Mouse (Mus musculus): ENCODE results near the gene Kif22. TPM values are rescaled to one million over a fixed set of nuclear protein-coding genes. Genes with fewer than 3 reads are reported as not detected.

The Kif22 gene
- total RNA-seq, 2 experiments from 2014 or later = 10.8 to 12.5 TPM

GRCm38 (mm10) chr7:127016971-127017949 lies 25.0 kb downstream of the Kif22 start, which contains the start of gene Pagr1a:
Pagr1a (minus strand) TSS chr7:127017352.
- peak; percentile 96 for DNase-seq

DNA sequence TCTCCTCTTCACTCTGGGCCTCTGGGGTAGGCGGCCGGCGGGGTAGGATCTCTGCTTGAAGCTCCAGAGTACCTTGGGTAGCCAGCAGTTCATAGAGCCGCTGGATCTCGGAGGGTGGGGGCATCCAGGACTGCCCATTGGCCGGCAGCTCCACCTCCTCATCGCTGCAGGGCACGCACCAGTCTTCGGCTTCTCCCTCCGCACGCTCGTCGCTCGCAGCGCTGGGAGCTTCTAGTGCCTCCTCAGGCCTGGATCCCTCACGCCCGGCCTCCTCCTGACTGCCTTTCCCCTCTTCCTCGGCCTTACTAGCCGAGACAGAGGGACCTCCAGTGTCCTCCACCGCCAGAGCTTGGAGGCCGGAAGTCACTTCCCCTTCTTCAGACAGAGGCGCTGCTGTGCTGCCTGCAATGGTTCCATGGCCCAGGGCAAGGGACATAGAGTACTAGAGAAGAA lies 25.8 kb downstream of the Kif22 start:
- DNase-seq = no peak

GRCm38 (mm10) chr7:127016481-127016485 lies 26.0 kb downstream of the Kif22 start, which contains the start of gene Pagr1b:
Pagr1b (minus strand) TSS chr7:127016484.
- DNase-seq = no peak

- DNase-seq = no peak
Measured at GRCm38 (mm10) chr7:127016081-127016480, 26.2 kb downstream of the Kif22 start.

GRCm38 (mm10) chr7:127014993-127015392 lies 27.3 kb downstream of the Kif22 start:
- DNase-seq = no peak

DNA sequence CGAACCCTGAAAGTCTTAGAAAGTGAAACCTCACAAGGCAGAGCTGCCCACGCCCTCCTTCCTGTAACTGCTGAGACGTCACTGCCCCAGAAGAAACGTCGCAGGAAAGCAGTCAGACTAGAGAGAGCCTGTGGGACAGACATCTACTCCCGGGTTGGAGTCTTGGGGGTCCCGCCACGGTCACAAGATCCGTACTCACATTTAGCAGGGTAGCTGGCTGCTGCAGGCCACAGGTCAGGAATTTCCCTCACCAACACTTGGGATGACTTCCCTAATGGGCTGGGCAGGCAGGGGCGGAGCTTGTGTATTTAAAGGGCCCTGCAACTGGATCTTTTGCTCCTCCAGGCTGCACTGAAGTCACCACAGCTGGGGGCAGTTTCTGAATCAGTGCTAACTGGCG lies 28.0 kb downstream of the Kif22 start, which contains the start of gene Mvp:
Gene Mvp, minus strand, starts transcription at position 302 of the 400 bp plus-strand sequence.
- peak; percentile 58 for DNase-seq

DNA sequence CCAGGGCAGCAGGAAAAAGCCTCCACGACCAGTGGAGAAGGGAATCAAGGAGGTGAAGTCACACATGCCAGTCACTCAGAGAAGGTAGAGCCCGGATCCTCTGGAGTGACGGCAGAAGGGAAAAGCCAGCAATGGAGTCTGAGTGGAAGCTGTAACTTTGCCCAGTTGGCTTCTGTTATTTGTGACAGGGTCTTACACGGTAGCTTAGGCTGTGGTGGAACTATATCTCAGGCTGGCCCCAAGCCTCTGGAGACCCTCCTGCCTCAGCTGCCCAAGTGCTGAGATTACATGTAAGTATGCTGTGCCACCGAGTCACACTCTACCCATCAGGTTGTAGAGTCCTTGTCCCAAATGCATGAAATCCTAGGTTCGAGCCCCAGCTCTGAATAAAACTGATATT lies 28.9 kb downstream of the Kif22 start:
- DNase-seq = no peak

DNA sequence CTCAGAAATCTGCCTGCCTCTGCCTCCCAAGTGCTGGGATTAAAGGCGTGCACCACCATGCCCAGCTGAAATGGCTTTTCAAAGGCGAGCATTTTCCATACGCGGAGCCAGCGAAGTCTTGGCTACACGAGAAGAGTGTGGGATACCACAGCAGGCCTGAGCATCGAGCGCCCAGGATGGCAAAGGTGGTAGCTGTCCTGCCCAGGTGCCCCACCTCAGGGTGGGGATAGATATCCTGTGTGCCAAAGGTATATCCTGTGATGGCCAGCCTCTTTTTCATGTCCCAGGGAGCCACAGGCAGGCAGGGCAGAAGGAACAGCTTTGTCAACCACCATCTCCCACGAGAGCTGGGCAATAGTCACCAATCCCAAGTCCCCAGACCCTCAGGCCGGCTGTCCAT lies 29.4 kb downstream of the Kif22 start:
- no peak for DNase-seq

DNA sequence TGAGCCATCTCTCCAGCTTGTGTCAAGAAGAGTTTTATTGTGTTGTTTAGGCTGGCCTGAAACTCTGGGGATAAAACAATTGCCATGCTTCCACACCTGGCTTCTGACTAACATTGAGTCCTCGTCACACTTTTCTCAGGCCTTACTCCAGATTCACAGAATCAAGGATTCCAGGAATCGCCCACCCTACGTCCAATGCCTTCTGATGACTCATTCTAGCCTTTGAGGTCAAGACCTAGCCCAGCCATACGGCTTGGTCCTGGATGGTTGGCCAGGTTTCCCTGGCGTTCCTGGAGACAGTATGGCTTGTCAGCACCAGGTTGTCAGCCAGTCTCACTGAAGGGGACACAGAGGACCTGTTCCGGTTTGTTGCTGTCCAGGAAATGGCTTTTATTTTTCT lies 29.9 kb downstream of the Kif22 start:
- no peak for DNase-seq

- no peak for DNase-seq
Measured at GRCm38 (mm10) chr7:127011717-127012116, 30.6 kb downstream of the Kif22 start.

GRCm38 (mm10) chr7:127011051-127011450 lies 31.2 kb downstream of the Kif22 start:
- no peak for DNase-seq

GRCm38 (mm10) chr7:127009307-127010085 lies 32.8 kb downstream of the Kif22 start:
- no peak for DNase-seq

- DNase-seq = peak; percentile 42
Measured at GRCm38 (mm10) chr7:127008239-127009019, 33.8 kb downstream of the Kif22 start.

GRCm38 (mm10) chr7:127007313-127008024 lies 34.8 kb downstream of the Kif22 start:
- DNase-seq = no peak

- DNase-seq = no peak
Measured at GRCm38 (mm10) chr7:127004122-127004875, 38.0 kb downstream of the Kif22 start.

DNA sequence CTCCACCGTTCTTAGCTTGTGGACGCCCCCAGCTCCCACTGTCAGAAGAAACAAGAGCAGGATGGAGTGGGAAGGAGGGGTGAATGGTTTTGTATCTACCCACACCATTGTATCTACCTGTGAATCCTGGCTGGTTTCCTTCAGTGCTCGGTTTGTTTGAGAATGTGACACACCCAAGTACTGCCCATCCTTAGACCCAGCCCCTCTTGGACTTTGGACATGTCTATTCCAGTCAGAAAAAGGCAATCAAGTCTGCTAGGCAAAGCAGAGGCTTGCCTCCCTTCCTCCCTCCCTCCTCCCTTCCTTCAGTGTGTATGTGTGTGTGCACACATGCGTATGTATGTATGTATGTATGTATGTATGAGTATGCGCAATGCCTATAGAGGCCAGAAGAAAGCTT lies 38.7 kb downstream of the Kif22 start:
- no peak for DNase-seq

- no peak for DNase-seq
Measured at GRCm38 (mm10) chr7:126999568-126999967, 42.7 kb downstream of the Kif22 start.

GRCm38 (mm10) chr7:126996449-126996848 lies 45.8 kb downstream of the Kif22 start:
- no peak for DNase-seq

- DNase-seq = no peak
Measured at GRCm38 (mm10) chr7:126988816-126989215, 53.5 kb downstream of the Kif22 start.

- peak; percentile 48 for DNase-seq
Measured at GRCm38 (mm10) chr7:126986319-126986718, 56.0 kb downstream of the Kif22 start.

All from gastrocnemius, postnatal 10 days (tissue).